Mouse (Mus musculus) limb, embryonic 14.5 days (tissue): ENCODE data around the gene Il5ra. TPM values are rescaled to one million over a fixed set of nuclear protein-coding genes. Genes with fewer than 3 reads are reported as not detected.

Source experiments
- ATAC-seq: fragments of 200-750 bp; cut with Nextera tagmentation; 2 replicates; pipeline ENCODE4 v1.8.0; 2017; ENCODE audit warnings: low read depth, moderate number of reproducible peaks, moderate TSS enrichment; ENCODE audit not compliant: low FRiP score
- DNase-seq: peaks from one replicate; pipeline ENCODE4 v3.0.0-alpha.2; 2015; ENCODE audit warnings: low spot score
- H3K27ac ChIP-seq: fragments of 300-500 bp; sonication (generic); replicated peaks from 2 replicates; pipeline ENCODE4 v1.5.1; 2014; ENCODE audit warnings: low read depth, mild to moderate bottlenecking, low read length, moderate library complexity, mixed read lengths
- H3K27me3 ChIP-seq: fragments of 300-500 bp; sonication (generic); 2 replicates; pipeline ENCODE4 v1.6.1; 2014; ENCODE audit warnings: low read length, mixed read lengths; ENCODE audit not compliant: control insufficient read depth, insufficient read depth
- H3K36me3 ChIP-seq: fragments of 300-500 bp; sonication (generic); 2 replicates; pipeline ENCODE4 v1.6.1; 2014; ENCODE audit warnings: mild to moderate bottlenecking, low read length, moderate library complexity, mixed read lengths; ENCODE audit not compliant: control insufficient read depth, insufficient read depth
- H3K4me1 ChIP-seq: fragments of 300-500 bp; sonication (generic); 2 replicates; pipeline ENCODE4 v1.6.1; 2014; ENCODE audit warnings: antibody characterized with exemption, low read length, mixed read lengths; ENCODE audit not compliant: control insufficient read depth, insufficient read depth
- H3K4me2 ChIP-seq: fragments of 300-500 bp; sonication (generic); replicated peaks from 2 replicates; pipeline ENCODE4 v1.6.1; 2014; ENCODE audit warnings: low read depth, mild to moderate bottlenecking, low read length, moderate library complexity; ENCODE audit not compliant: severe bottlenecking
- H3K4me3 ChIP-seq: fragments of 300-500 bp; sonication (generic); replicated peaks from 2 replicates; pipeline ENCODE4 v1.5.1; 2014; ENCODE audit warnings: low read length
- H3K9ac ChIP-seq: fragments of 300-500 bp; sonication (generic); 2 replicates; pipeline ENCODE4 v1.6.1; 2014; ENCODE audit warnings: mild to moderate bottlenecking, low read depth, low read length, moderate library complexity; ENCODE audit not compliant: severe bottlenecking
- H3K9me3 ChIP-seq: fragments of 300-500 bp; sonication (generic); 2 replicates; pipeline ENCODE4 v1.6.1; 2016; ENCODE audit warnings: low read length; ENCODE audit not compliant: control insufficient read depth
- POLR2A ChIP-seq: fragments of 200-500 bp; IDR thresholded peaks from 2 replicates; pipeline ENCODE4 v1.8.0; 2012; ENCODE audit warnings: inconsistent platforms, mild to moderate bottlenecking, moderate library complexity, borderline replicate concordance; ENCODE audit not compliant: insufficient read depth, insufficient read length; ENCODE audit errors: extremely low read depth
- WGBS: fragments of 180-500 bp; shearing (Covaris S2); extraction: QIAGEN DNeasy Blood & Tissue Kit; methylation state at CpG from one replicate; pipeline ENCODE4 v1.1.7; 2014; 5-methylcytosine and 5-hydroxymethylcytosine counted together
- polyA plus RNA-seq, 2 experiments: library from polyadenylated mRNA; depleted of rRNA in 1 of 2; stranded (reverse) in 1 of 2; unstranded in 1 of 2; fragments of >200 nt; fragmentation: Nextera tagmentation in 1 of 2; extraction: Ambion mirVana in 1 of 2; gene quantifications; 2 replicates each; pipeline versions ENCODE4 v1.2.1 to v1.2.3; 2012 to 2014

Gene Il5ra
- 0.09 and 0.10 TPM in 2 replicates for polyA plus RNA-seq (2012; rRNA removed)
- 0.17 and 0.41 TPM in 2 replicates for polyA plus RNA-seq (2014; fragmentation: Nextera tagmentation; extraction: Ambion mirVana)

- Histone ChIP-seq H3K4me1 (no peaks in the 10 kb centered on the region), H3K36me3 (no peaks in the 10 kb centered on the region), H3K9ac (no peak within 1 kb of the TSS), H3K27me3 (no peaks in the 10 kb centered on the region), H3K4me3 (no peak within 1 kb of the TSS), H3K27ac (no peak within 1 kb of the TSS), H3K9me3 (no peaks in the 10 kb centered on the region), H3K4me2 (no peak within 1 kb of the TSS)
- ATAC-seq (no peak), DNase-seq (no peak)
- 77% methylated on average over 6 of the region's 6 CpGs for WGBS
- TF ChIP-seq POLR2A = no peak
Observed at GRCm38 (mm10) chr6:106748887-106749388, at the start of gene Il5ra. Gene Il5ra, minus strand, starts transcription at chr6:106749037.

- Histone ChIP-seq H3K4me2 (no peak overlapping the region), H3K9me3 (no peaks in the 10 kb centered on the region), H3K4me1 (peaks cover 10% of the 10 kb centered on the region; the same call in 1 of the 2 replicates), H3K36me3 (peaks cover 46% of the 10 kb centered on the region), H3K4me3 (no peak overlapping the region), H3K27me3 (no peaks in the 10 kb centered on the region), H3K27ac (no peak overlapping the region), H3K9ac (no peak overlapping the region)
- 91% methylated on average over 13 of the region's 13 CpGs for WGBS
- TF ChIP-seq POLR2A = no peak
- DNase-seq (no peak), ATAC-seq (no peak)
Observed at GRCm38 (mm10) chr6:106794094-106794814, 45.4 kb upstream of the Il5ra start.

- H3K27me3 ChIP-seq = no peaks in the 10 kb centered on the region
- peaks cover 51% of the 10 kb centered on the region for H3K36me3 ChIP-seq
- TF ChIP-seq POLR2A = no peak
- H3K9ac ChIP-seq = no peak overlapping the region
- peaks cover 4% of the 10 kb centered on the region; the same call in 1 of the 2 replicates for H3K4me1 ChIP-seq
- H3K27ac ChIP-seq = no peak overlapping the region
- no peak for DNase-seq
- no peak for ATAC-seq
- no peaks in the 10 kb centered on the region for H3K9me3 ChIP-seq
- no peak overlapping the region for H3K4me3 ChIP-seq
- no peak overlapping the region for H3K4me2 ChIP-seq
- WGBS = 95% methylated on average over 10 of the region's 10 CpGs
Observed at GRCm38 (mm10) chr6:106793621-106794020, 44.8 kb upstream of the Il5ra start.

GRCm38 (mm10) chr6:106793088-106793487 is 44.3 kb upstream of the Il5ra start:
- DNase-seq (no peak), ATAC-seq (no peak)
- H3K36me3 ChIP-seq = peaks cover 56% of the 10 kb centered on the region
- H3K27ac ChIP-seq = no peak overlapping the region
- TF ChIP-seq POLR2A = no peak
- H3K4me3 ChIP-seq = no peak overlapping the region
- H3K4me1 ChIP-seq = no peaks in the 10 kb centered on the region
- H3K4me2 ChIP-seq = no peak overlapping the region
- H3K27me3 ChIP-seq = no peaks in the 10 kb centered on the region
- WGBS = 93% methylated on average over 7 of the region's 7 CpGs
- H3K9ac ChIP-seq = no peak overlapping the region
- no peaks in the 10 kb centered on the region for H3K9me3 ChIP-seq

- no peak for DNase-seq
- ATAC-seq = no peak
- H3K9ac ChIP-seq = no peak overlapping the region
- TF ChIP-seq POLR2A = no peak
- H3K4me1 ChIP-seq = no peaks in the 10 kb centered on the region
- no peaks in the 10 kb centered on the region for H3K27me3 ChIP-seq
- no peak overlapping the region for H3K27ac ChIP-seq
- WGBS = 95% methylated on average over 5 of the region's 5 CpGs
- peaks cover 56% of the 10 kb centered on the region for H3K36me3 ChIP-seq
- H3K4me3 ChIP-seq = no peak overlapping the region
- no peak overlapping the region for H3K4me2 ChIP-seq
- H3K9me3 ChIP-seq = no peaks in the 10 kb centered on the region
Observed at GRCm38 (mm10) chr6:106792486-106792885, 43.6 kb upstream of the Il5ra start.
